Mouse (Mus musculus): ENCODE measurements at regions not wholly inside any gene's neighbourhood (a gene's known extent, or its start where the extent isn't known, plus 50 kb on each side); places are given as distances from the start of the nearest gene placed in this dataset.

DNA sequence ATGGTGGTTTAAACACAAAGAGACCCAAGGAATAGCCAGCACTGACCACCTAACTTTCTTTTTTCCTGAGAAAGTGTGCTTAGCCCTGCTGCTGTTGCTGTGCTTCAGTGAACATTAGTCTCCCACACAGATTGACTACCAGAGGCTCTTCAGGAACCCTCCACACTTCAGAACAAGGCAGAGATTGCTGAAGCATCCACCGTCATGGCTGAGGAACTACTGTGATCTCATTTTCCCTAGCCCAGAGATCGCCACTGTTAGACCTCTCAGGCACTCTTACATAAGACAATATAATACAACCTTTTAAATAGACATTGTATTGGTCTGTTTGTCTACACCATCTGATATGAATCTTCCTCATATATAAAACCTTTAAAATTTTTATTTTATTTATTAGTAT lies 879.6 kb downstream of the Kcnma1 start:
- WGBS, result 44% methylated on average over 2 of the region's 2 CpGs
- H3K9me3 ChIP-seq (ENCODE audit: low read length), result no peaks in the 10 kb centered on the region
- H3K27me3 ChIP-seq (ENCODE audit: insufficient read depth, low read length), result no peaks in the 10 kb centered on the region
- H3K4me2 ChIP-seq (replicated peaks; ENCODE audit: low read depth, low read length), result no peak overlapping the region
- H3K9ac ChIP-seq (replicated peaks; ENCODE audit: low read length), result no peak overlapping the region
- no peaks in the 10 kb centered on the region for H3K36me3 ChIP-seq (ENCODE audit: insufficient read depth, low read length)
- peak overlapping the region; percentile 59; the same call in 1 of the 2 replicates for H3K27ac ChIP-seq (ENCODE audit: low read length)
- no peak overlapping the region for H3K4me3 ChIP-seq (ENCODE audit: low read length)
- peak; percentile 39; the same call in 1 of the 2 replicates for ATAC-seq (ENCODE audit: low FRiP score, low TSS enrichment)
- H3K4me1 ChIP-seq (ENCODE audit: insufficient read depth, low read length), result peaks cover 4% of the 10 kb centered on the region; the same call in 1 of the 2 replicates

DNA sequence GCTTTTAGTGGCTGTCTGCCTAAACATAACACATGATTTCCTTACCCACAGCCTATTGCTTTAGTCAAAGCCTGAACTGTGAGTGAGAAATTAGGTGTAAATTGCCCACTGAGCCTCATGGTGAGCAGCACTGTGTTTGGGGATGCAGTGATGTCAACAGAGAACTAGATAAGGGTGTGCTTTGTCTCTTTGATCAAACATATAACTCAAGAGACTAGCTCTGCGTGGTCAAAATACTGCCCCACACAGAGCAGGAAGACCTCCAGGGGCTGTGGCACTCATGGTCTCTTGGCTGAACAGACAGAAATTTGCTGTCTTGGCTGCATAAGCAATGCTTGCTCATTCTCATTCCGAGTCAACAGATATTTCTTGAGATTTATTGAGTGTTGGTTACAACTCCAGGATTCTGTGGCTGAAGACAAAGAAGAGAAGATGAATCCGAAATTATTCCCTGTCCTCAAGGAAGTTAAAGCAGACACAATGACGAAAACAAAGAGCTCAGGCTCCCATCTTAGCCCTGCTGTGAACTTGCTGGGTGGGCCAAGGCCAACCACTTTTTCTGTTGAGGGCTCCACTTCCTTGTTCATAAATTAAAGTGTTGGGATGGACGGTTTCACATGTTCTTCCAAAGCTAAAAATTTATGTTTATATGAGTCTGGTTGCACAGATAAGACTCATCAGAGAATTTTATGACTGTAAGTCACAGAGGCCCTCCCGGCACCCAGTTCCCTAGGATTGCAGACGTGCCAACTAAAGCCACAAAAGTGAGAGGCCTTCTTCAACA lies 882.4 kb downstream of the Kcnma1 start:
- peaks cover 4% of the 10 kb centered on the region; the same call in 1 of the 2 replicates for H3K4me1 ChIP-seq (ENCODE audit: insufficient read depth, low read length)
- no peak overlapping the region for H3K4me2 ChIP-seq (replicated peaks; ENCODE audit: low read depth, low read length)
- H3K27me3 ChIP-seq (ENCODE audit: insufficient read depth, low read length), result no peaks in the 10 kb centered on the region
- peak; percentile 76 for ATAC-seq (ENCODE audit: low FRiP score, low TSS enrichment)
- WGBS, result 51% methylated on average over 7 of the region's 7 CpGs
- H3K4me3 ChIP-seq (ENCODE audit: low read length), result no peak overlapping the region
- H3K27ac ChIP-seq (ENCODE audit: low read length), result peak overlapping the region; percentile 43
- H3K9ac ChIP-seq (replicated peaks; ENCODE audit: low read length), result no peak overlapping the region
- H3K36me3 ChIP-seq (ENCODE audit: insufficient read depth, low read length), result no peaks in the 10 kb centered on the region
- H3K9me3 ChIP-seq (ENCODE audit: low read length), result no peaks in the 10 kb centered on the region

DNA sequence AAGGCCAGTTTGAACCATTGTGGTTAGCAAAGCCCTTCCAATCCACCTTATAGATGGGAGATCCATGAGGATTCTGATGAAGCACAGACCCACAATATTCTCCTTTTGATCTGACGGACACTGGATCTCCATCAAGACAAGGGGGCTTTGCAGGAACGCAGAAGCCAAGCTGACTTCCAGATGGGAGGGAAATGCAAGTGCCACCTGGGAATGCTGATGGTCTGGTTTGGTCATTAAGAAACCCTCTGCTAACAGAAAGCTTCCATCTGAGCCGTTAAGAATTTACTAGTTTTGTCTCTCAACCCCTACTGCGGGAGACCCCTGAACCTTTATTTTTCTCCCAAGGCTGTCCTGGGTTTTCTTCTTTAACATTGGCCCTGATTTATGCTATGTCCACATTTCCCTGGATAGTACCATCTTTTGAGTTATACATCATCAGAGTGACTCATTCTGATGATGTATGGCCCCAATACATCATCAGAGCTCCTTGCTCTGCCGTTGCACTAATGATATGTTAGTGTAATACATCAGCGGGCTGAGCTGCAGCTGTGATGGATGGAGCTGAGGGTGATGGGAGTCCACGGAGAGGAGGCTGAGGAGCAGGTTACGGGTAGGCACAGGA lies 898.3 kb downstream of the Kcnma1 start:
- Histone ChIP-seq H3K4me3 (ENCODE audit: low read length) (no peak overlapping the region), H3K4me1 (ENCODE audit: insufficient read depth, low read length) (no peaks in the 10 kb centered on the region), H3K9ac (replicated peaks; ENCODE audit: low read length) (no peak overlapping the region), H3K4me2 (replicated peaks; ENCODE audit: low read depth, low read length) (no peak overlapping the region), H3K27me3 (ENCODE audit: insufficient read depth, low read length) (no peaks in the 10 kb centered on the region), H3K9me3 (ENCODE audit: low read length) (no peaks in the 10 kb centered on the region), H3K27ac (ENCODE audit: low read length) (no peak overlapping the region), H3K36me3 (ENCODE audit: insufficient read depth, low read length) (no peaks in the 10 kb centered on the region)
- 61% methylated on average over 8 of the region's 8 CpGs for WGBS
- ATAC-seq (ENCODE audit: low FRiP score, low TSS enrichment), result no peak

- 55% methylated on average over 5 of the region's 5 CpGs for WGBS
- Histone ChIP-seq H3K9me3 (ENCODE audit: low read length) (no peaks in the 10 kb centered on the region), H3K4me1 (ENCODE audit: insufficient read depth, low read length) (no peaks in the 10 kb centered on the region), H3K27ac (ENCODE audit: low read length) (no peak overlapping the region), H3K36me3 (ENCODE audit: insufficient read depth, low read length) (no peaks in the 10 kb centered on the region), H3K27me3 (ENCODE audit: insufficient read depth, low read length) (no peaks in the 10 kb centered on the region), H3K9ac (replicated peaks; ENCODE audit: low read length) (no peak overlapping the region), H3K4me2 (replicated peaks; ENCODE audit: low read depth, low read length) (no peak overlapping the region), H3K4me3 (ENCODE audit: low read length) (no peak overlapping the region)
- peak; percentile 71 for ATAC-seq (ENCODE audit: low FRiP score, low TSS enrichment)
These were observed 899.4 kb downstream of the Kcnma1 start for GRCm38 (mm10) chr14:23114910-23115309.

- H3K4me3 ChIP-seq (ENCODE audit: low read length), result no peak overlapping the region
- 94% methylated on average over 1 of the region's 1 CpGs for WGBS
- no peak overlapping the region for H3K27ac ChIP-seq (ENCODE audit: low read length)
- no peaks in the 10 kb centered on the region for H3K9me3 ChIP-seq (ENCODE audit: low read length)
- no peak overlapping the region for H3K9ac ChIP-seq (replicated peaks; ENCODE audit: low read length)
- H3K36me3 ChIP-seq (ENCODE audit: insufficient read depth, low read length), result no peaks in the 10 kb centered on the region
- no peak for ATAC-seq (ENCODE audit: low FRiP score, low TSS enrichment)
- no peaks in the 10 kb centered on the region for H3K27me3 ChIP-seq (ENCODE audit: insufficient read depth, low read length)
- H3K4me1 ChIP-seq (ENCODE audit: insufficient read depth, low read length), result no peaks in the 10 kb centered on the region
- no peak overlapping the region for H3K4me2 ChIP-seq (replicated peaks; ENCODE audit: low read depth, low read length)
These were observed 899.8 kb downstream of the Kcnma1 start for GRCm38 (mm10) chr14:23114456-23114855.

- no peak overlapping the region for H3K4me2 ChIP-seq (replicated peaks; ENCODE audit: low read depth, low read length)
- WGBS, result 39% methylated on average over 2 of the region's 2 CpGs
- H3K27me3 ChIP-seq (ENCODE audit: insufficient read depth, low read length), result no peaks in the 10 kb centered on the region
- ATAC-seq (ENCODE audit: low FRiP score, low TSS enrichment), result no peak
- no peaks in the 10 kb centered on the region for H3K9me3 ChIP-seq (ENCODE audit: low read length)
- no peak overlapping the region for H3K4me3 ChIP-seq (ENCODE audit: low read length)
- H3K27ac ChIP-seq (ENCODE audit: low read length), result no peak overlapping the region
- H3K9ac ChIP-seq (replicated peaks; ENCODE audit: low read length), result no peak overlapping the region
- no peaks in the 10 kb centered on the region for H3K4me1 ChIP-seq (ENCODE audit: insufficient read depth, low read length)
- H3K36me3 ChIP-seq (ENCODE audit: insufficient read depth, low read length), result no peaks in the 10 kb centered on the region
These were observed 901.9 kb downstream of the Kcnma1 start for GRCm38 (mm10) chr14:23112369-23112768.

DNA sequence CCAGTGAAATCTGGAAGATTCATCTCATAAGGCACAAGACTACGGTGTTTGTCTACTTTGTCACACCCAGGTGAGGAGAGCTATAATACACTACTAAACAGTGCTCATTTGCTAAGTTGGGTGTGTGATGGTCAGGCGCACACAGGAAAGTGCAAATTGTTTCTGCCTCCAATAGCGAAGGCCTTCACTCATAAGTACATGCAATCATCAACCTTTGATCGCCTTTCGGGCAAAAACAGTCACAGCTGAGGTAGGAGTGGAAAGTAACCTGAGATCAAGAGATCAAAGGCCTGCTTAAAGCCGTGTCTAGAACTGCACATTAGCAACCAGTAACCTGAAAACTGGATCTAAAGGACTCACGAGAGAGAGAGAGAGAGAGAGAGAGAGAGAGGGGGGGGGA lies 905.7 kb downstream of the Kcnma1 start:
- ATAC-seq (ENCODE audit: low FRiP score, low TSS enrichment), result no peak
- Histone ChIP-seq H3K9ac (replicated peaks; ENCODE audit: low read length) (no peak overlapping the region), H3K4me2 (replicated peaks; ENCODE audit: low read depth, low read length) (no peak overlapping the region), H3K9me3 (ENCODE audit: low read length) (no peaks in the 10 kb centered on the region), H3K27ac (ENCODE audit: low read length) (no peak overlapping the region), H3K4me1 (ENCODE audit: insufficient read depth, low read length) (no peaks in the 10 kb centered on the region), H3K27me3 (ENCODE audit: insufficient read depth, low read length) (no peaks in the 10 kb centered on the region), H3K36me3 (ENCODE audit: insufficient read depth, low read length) (no peaks in the 10 kb centered on the region), H3K4me3 (ENCODE audit: low read length) (no peak overlapping the region)
- 59% methylated on average over 7 of the region's 7 CpGs for WGBS

GRCm38 (mm10) chr14:23107466-23107865 lies 906.8 kb downstream of the Kcnma1 start:
- no peak overlapping the region for H3K27ac ChIP-seq (ENCODE audit: low read length)
- H3K9ac ChIP-seq (replicated peaks; ENCODE audit: low read length), result no peak overlapping the region
- WGBS, result 84% methylated on average over 4 of the region's 4 CpGs
- no peaks in the 10 kb centered on the region for H3K9me3 ChIP-seq (ENCODE audit: low read length)
- no peaks in the 10 kb centered on the region for H3K36me3 ChIP-seq (ENCODE audit: insufficient read depth, low read length)
- H3K4me2 ChIP-seq (replicated peaks; ENCODE audit: low read depth, low read length), result no peak overlapping the region
- ATAC-seq (ENCODE audit: low FRiP score, low TSS enrichment), result no peak
- H3K4me3 ChIP-seq (ENCODE audit: low read length), result no peak overlapping the region
- H3K4me1 ChIP-seq (ENCODE audit: insufficient read depth, low read length), result no peaks in the 10 kb centered on the region
- no peaks in the 10 kb centered on the region for H3K27me3 ChIP-seq (ENCODE audit: insufficient read depth, low read length)

All from kidney, embryonic 16.5 days (tissue).